Mouse (Mus musculus) embryonic fibroblast, embryonic 13.5 days (primary cell): ENCODE data around the gene Simc1.

Experiments
- CTCF ChIP-seq: IDR thresholded peaks from 2 replicates; pipeline ENCODE4 v1.5.1; 2011; ENCODE audit warnings: mild to moderate bottlenecking, control low read depth, low read length, moderate library complexity, borderline replicate concordance; ENCODE audit not compliant: insufficient read depth
- POLR2A ChIP-seq: IDR thresholded peaks from 2 replicates; pipeline ENCODE4 v1.6.1; 2011; ENCODE audit warnings: low read depth, mild to moderate bottlenecking, control low read depth, low read length, moderate library complexity

- TF ChIP-seq CTCF (no peak), POLR2A (no peak)
These were observed 90.0 kb downstream of the Simc1 start for GRCm38 (mm10) chr13:54593617-54594016.
